Mouse (Mus musculus): ENCODE data around the gene Tmem116.

- TF ChIP-seq POLR2A (IDR thresholded peaks at IDR 0.05; ENCODE audit: low read depth, low read length) (no peak), CTCF (IDR thresholded peaks at IDR 0.05; ENCODE audit: extremely low read depth, insufficient read length, insufficient replicate concordance, low read depth, low read length) (no peak)
Measured at GRCm38 (mm10) chr5:121526526-121526925, 74.8 kb downstream of the Tmem116 start.
